Mouse (Mus musculus) heart, postnatal 25 days (tissue): ENCODE data around the gene Dnajc21. TPM values are rescaled to one million over a fixed set of nuclear protein-coding genes. Genes with fewer than 3 reads are reported as not detected.
"Not testable (repeated sequence)": the region's sequence is repeated elsewhere in the genome, so short reads cannot be mapped to it uniquely, and the experiment has no call there.

ENCODE experiments used
- DNase-seq: peaks from one replicate; pipeline ENCODE4 v3.0.0; 2022; ENCODE audit warnings: low spot score
- intact Hi-C: fragments of 180-260 bp; cut with DNase I; formaldehyde crosslinking; loops from one replicate; pipeline ENCODE4 v1.15.1; 2025
- total RNA-seq, 2 experiments: library from RNA; stranded (reverse); gene quantifications; 2 replicates each; pipeline ENCODE4 v1.2.3; 2021

The Dnajc21 gene
- 10 to 100 TPM; 33.6 to 34.5 TPM for total RNA-seq

- intact Hi-C loops, result loop anchor here (2.0 kb wide), 1 partner anchor 15 kb away; the partner anchor contains the start of gene Brix1
- DNase-seq, result peak; percentile 85
Measured at GRCm38 (mm10) chr15:10470151-10470831, at the start of gene Dnajc21. Gene Dnajc21 (minus strand): TSS chr15:10470516.

- DNase-seq, result no peak
- intact Hi-C loops, result no loop called here
Measured at GRCm38 (mm10) chr15:10515166-10515565, 44.9 kb upstream of the Dnajc21 start.

- DNase-seq, result peak; percentile 45
- intact Hi-C loops, result no loop called here
Measured at GRCm38 (mm10) chr15:10506099-10506498, 35.8 kb upstream of the Dnajc21 start.

GRCm38 (mm10) chr15:10500838-10501719 lies 30.8 kb upstream of the Dnajc21 start:
- intact Hi-C loops, result loop anchor here (1.0 to 5.0 kb wide), 4 partner anchors 82 to 400 kb away; partner anchors contain the start of gene Rai14

GRCm38 (mm10) chr15:10500035-10500434 lies 29.7 kb upstream of the Dnajc21 start:
- intact Hi-C loops, result loop anchor here (2.0 to 5.0 kb wide), 2 partner anchors 83 to 212 kb away; partner anchors contain the start of gene Rai14

More at GRCm38 (mm10) chr15:10500838-10501719, 30.8 kb upstream of the Dnajc21 start:
- no peak for DNase-seq

GRCm38 (mm10) chr15:10499593-10499992 lies 29.3 kb upstream of the Dnajc21 start:
- no peak for DNase-seq
- intact Hi-C loops, result no loop called here

More at GRCm38 (mm10) chr15:10500035-10500434, 29.7 kb upstream of the Dnajc21 start:
- no peak for DNase-seq

- intact Hi-C loops, DNase-seq: not testable (repeated sequence)
Measured at GRCm38 (mm10) chr15:10496696-10497095, 26.4 kb upstream of the Dnajc21 start.

GRCm38 (mm10) chr15:10495944-10496343 lies 25.6 kb upstream of the Dnajc21 start:
- intact Hi-C loops, result no loop called here
- DNase-seq, result no peak

- DNase-seq, result no peak
- intact Hi-C loops, result no loop called here
Measured at GRCm38 (mm10) chr15:10490101-10490500, 19.8 kb upstream of the Dnajc21 start.

GRCm38 (mm10) chr15:10487246-10487645 lies 16.9 kb upstream of the Dnajc21 start:
- intact Hi-C loops, result loop anchor here (10.0 kb wide), 1 partner anchor 498 kb away; the partner anchor contains the start of gene Amacr
- no peak for DNase-seq

GRCm38 (mm10) chr15:10486365-10486839 lies 16.1 kb upstream of the Dnajc21 start:
- intact Hi-C loops, result loop anchor here (10.0 kb wide), 1 partner anchor 498 kb away; the partner anchor contains the start of gene Amacr
- no peak for DNase-seq

GRCm38 (mm10) chr15:10485484-10486364 lies 15.4 kb upstream of the Dnajc21 start, which contains the start of the genes Brix1 and Rad1:
Gene Brix1 (minus strand): TSS chr15:10485947.
Gene Rad1 (plus strand): TSS chr15:10486018.
- DNase-seq, result peak; percentile 85
- intact Hi-C loops, result loop anchor here (2.0 to 10.0 kb wide), 2 partner anchors 15 to 499 kb away; partner anchors contain the start of genes Amacr and Dnajc21

- intact Hi-C loops, result loop anchor here (2.0 kb wide), 1 partner anchor 14 kb away; the partner anchor contains the start of gene Brix1
- DNase-seq, result no peak
Measured at GRCm38 (mm10) chr15:10470941-10471340, 625 bp upstream of the Dnajc21 start.

- intact Hi-C loops, result loop anchor here (2.0 kb wide), 1 partner anchor 15 kb away; the partner anchor contains the start of gene Brix1
- DNase-seq, result no peak
Measured at GRCm38 (mm10) chr15:10469641-10470150, 620 bp downstream of the Dnajc21 start.

- intact Hi-C loops, result no loop called here
- no peak for DNase-seq
Measured at GRCm38 (mm10) chr15:10468761-10469160, 1.6 kb downstream of the Dnajc21 start.

GRCm38 (mm10) chr15:10464678-10465077 lies 5.6 kb downstream of the Dnajc21 start:
- intact Hi-C loops, result no loop called here

GRCm38 (mm10) chr15:10463555-10463954 lies 6.8 kb downstream of the Dnajc21 start:
- no peak for DNase-seq
- intact Hi-C loops, result no loop called here

More at GRCm38 (mm10) chr15:10464678-10465077, 5.6 kb downstream of the Dnajc21 start:
- DNase-seq, result no peak

- intact Hi-C loops, result no loop called here
- peak; percentile 3 for DNase-seq
Measured at GRCm38 (mm10) chr15:10460986-10461385, 9.3 kb downstream of the Dnajc21 start.

- DNase-seq, result no peak
- intact Hi-C loops, result no loop called here
Measured at GRCm38 (mm10) chr15:10447102-10447501, 23.2 kb downstream of the Dnajc21 start.
